In the genomic region with DNA sequence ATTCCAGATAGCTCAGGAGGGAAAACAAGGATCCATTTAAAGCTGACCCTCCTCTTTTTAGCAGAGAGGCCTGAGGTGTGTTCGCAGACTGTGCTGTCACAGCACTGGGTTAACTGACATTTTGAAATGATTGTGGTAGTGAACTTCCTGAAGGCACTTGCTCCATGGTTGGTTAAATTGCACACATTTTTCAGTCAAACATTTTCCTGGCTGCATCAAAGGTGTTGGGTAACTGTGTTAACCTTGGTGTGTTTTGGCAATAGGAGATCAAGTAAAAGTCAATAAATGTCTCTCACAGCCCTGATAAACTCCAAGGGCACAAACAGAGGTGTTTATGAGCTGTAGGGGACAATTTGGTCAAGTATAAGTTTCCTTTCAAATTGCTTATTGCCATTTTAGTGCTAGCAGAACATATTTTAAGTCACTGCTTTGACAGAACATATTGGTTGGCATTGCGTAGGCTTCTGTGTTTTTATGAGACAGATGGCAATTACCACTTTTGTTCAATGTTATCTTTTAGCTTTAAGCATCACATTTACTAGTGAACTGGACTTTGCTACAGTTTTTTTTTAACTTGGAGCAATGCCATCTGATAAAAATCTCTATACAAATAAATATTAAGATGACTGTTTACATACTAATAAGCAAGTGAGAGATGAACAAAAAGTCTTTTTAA, we compare ENCODE assay signal across 19 mouse cellular contexts.
DNase-seq lines count a peak whose midpoint lies in the region; ATAC-seq and TF ChIP-seq lines count a peak whose summit lies in the region.
"Had no signal": no experiment of that assay in that cellular context is flagged by ENCODE, and none has a peak within 500 bp of the region (broad histone marks: within the 10 kb centered on the region; RNA-seq: fewer than 3 reads in every experiment).

No protein-coding gene starts in this region.

- no peak for TF ChIP-seq POLR2A in liver, adult 2 months (IDR thresholded peaks at IDR 0.05; ENCODE audit: extremely low read depth, insufficient read depth, low read length)

- H3K9me3 ChIP-seq in liver, embryonic 12.5 days (replicated peaks), result no peaks in the 10 kb centered on the region
- H3K9me3 ChIP-seq in neural tube, embryonic 15.5 days (replicated peaks), result no peaks in the 10 kb centered on the region
- H3K9me3 ChIP-seq: embryonic facial prominence, embryonic 12.5 days; limb, embryonic 15.5 days; midbrain, embryonic 12.5 days; stomach, embryonic 15.5 days had no signal

- no peak overlapping the region for H3K9ac ChIP-seq in liver, adult 2 months (ENCODE audit: low read depth, low read length)
- no peak overlapping the region for H3K9ac ChIP-seq in liver, embryonic 12.5 days
- no peak overlapping the region for H3K9ac ChIP-seq in neural tube, embryonic 15.5 days (replicated peaks)
- H3K9ac ChIP-seq: embryonic facial prominence, embryonic 12.5 days; limb, embryonic 15.5 days; midbrain, embryonic 12.5 days; stomach, embryonic 15.5 days had no signal

- DNase-seq in adrenal gland, postnatal 10 days, result peak; percentile 7
- DNase-seq in adrenal gland, adult 8-10 months, result no peak
- DNase-seq in liver, adult 2 months (ENCODE audit: extremely low read depth, low read depth, low spot score), result peak; percentile 98
- DNase-seq in layer of hippocampus, adult 8-10 months (ENCODE audit: low spot score in 2 of 2), result peak; percentile 32 to 45
- peak; percentile 23 for DNase-seq in right cerebral cortex, postnatal 25 days
- DNase-seq in gastrocnemius, adult 8-10 months (ENCODE audit: low spot score in 2 of 2), result no peak
- DNase-seq: adrenal gland, postnatal 14 days; heart, postnatal 14 days; kidney, adult 2 months; thymus, postnatal 25 days had no signal

- no peak overlapping the region for H3K4me2 ChIP-seq in liver, embryonic 12.5 days
- H3K4me2 ChIP-seq in neural tube, embryonic 15.5 days, result no peak overlapping the region
- H3K4me2 ChIP-seq: embryonic facial prominence, embryonic 12.5 days; limb, embryonic 15.5 days; midbrain, embryonic 12.5 days; stomach, embryonic 15.5 days had no signal

- no peaks in the 10 kb centered on the region for H3K27me3 ChIP-seq in liver, adult 2 months (ENCODE audit: control insufficient read depth, insufficient read depth, low read length)
- H3K27me3 ChIP-seq in liver, embryonic 12.5 days (replicated peaks), result no peaks in the 10 kb centered on the region
- H3K27me3 ChIP-seq in neural tube, embryonic 15.5 days (replicated peaks), result no peaks in the 10 kb centered on the region
- H3K27me3 ChIP-seq: embryonic facial prominence, embryonic 12.5 days; limb, embryonic 15.5 days; midbrain, embryonic 12.5 days; stomach, embryonic 15.5 days had no signal

- no peaks in the 10 kb centered on the region for H3K79me2 ChIP-seq in liver, adult 2 months (ENCODE audit: control insufficient read depth, insufficient read depth, low read length)

- ATAC-seq in liver, embryonic 12.5 days, result no peak
- no peak for ATAC-seq in neural tube, embryonic 15.5 days (ENCODE audit: low FRiP score)
- ATAC-seq: hindbrain, embryonic 16.5 days; lung, postnatal 0 days had no signal

- no peak for TF ChIP-seq CTCF in liver, adult 2 months (IDR thresholded peaks at IDR 0.05; ENCODE audit: low read depth, low read length)

- H3K4me1 ChIP-seq in liver, adult 2 months (ENCODE audit: control insufficient read depth, insufficient read depth, low read length), result peaks cover 4% of the 10 kb centered on the region; the same call in 1 of the 2 replicates
- no peaks in the 10 kb centered on the region for H3K4me1 ChIP-seq in liver, embryonic 12.5 days
- H3K4me1 ChIP-seq in neural tube, embryonic 15.5 days, result no peaks in the 10 kb centered on the region
- H3K4me1 ChIP-seq: embryonic facial prominence, embryonic 12.5 days; limb, embryonic 15.5 days; midbrain, embryonic 12.5 days; stomach, embryonic 15.5 days had no signal

- WGBS in liver, adult 2 months, result 28% methylated on average over 2 of the region's 2 CpGs
- 71% methylated on average over 2 of the region's 2 CpGs for WGBS in liver, embryonic 12.5 days (ENCODE audit: insufficient replicate concordance)
- WGBS in neural tube, embryonic 15.5 days, result 86% methylated on average over 2 of the region's 2 CpGs

- H3K36me3 ChIP-seq in liver, adult 2 months (ENCODE audit: control insufficient read depth, insufficient read depth, low read length), result no peaks in the 10 kb centered on the region
- no peaks in the 10 kb centered on the region for H3K36me3 ChIP-seq in liver, embryonic 12.5 days
- no peaks in the 10 kb centered on the region for H3K36me3 ChIP-seq in neural tube, embryonic 15.5 days
- H3K36me3 ChIP-seq: embryonic facial prominence, embryonic 12.5 days; limb, embryonic 15.5 days; midbrain, embryonic 12.5 days; stomach, embryonic 15.5 days had no signal

- H3K4me3 ChIP-seq in liver, adult 2 months (ENCODE audit: insufficient read depth, low read depth, low read length), result no peak overlapping the region
- no peak overlapping the region for H3K4me3 ChIP-seq in liver, embryonic 12.5 days
- H3K4me3 ChIP-seq in neural tube, embryonic 15.5 days (replicated peaks), result no peak overlapping the region
- H3K4me3 ChIP-seq: embryonic facial prominence, embryonic 12.5 days; limb, embryonic 15.5 days; midbrain, embryonic 12.5 days; myocyte; stomach, embryonic 15.5 days had no signal

- no peak overlapping the region for H3K27ac ChIP-seq in liver, adult 2 months (replicated peaks; ENCODE audit: insufficient read depth, low read depth, low read length)
- H3K27ac ChIP-seq in liver, embryonic 12.5 days, result no peak overlapping the region
- no peak overlapping the region for H3K27ac ChIP-seq in neural tube, embryonic 15.5 days (replicated peaks)
- H3K27ac ChIP-seq: embryonic facial prominence, embryonic 12.5 days; limb, embryonic 15.5 days; midbrain, embryonic 12.5 days; stomach, embryonic 15.5 days had no signal

Comparison
In these comparisons a context has a peak if more than half of its experiments do, and no peak if none do; other contexts are left out.
1. DNase-seq: peak in adrenal gland, postnatal 10 days (single experiment), liver, adult 2 months (single experiment), layer of hippocampus, adult 8-10 months (2 of 2) and right cerebral cortex, postnatal 25 days (single experiment); none in adrenal gland, adult 8-10 months (single experiment) and gastrocnemius, adult 8-10 months (0 of 2).